ENCODE assay signal across 25 mouse cellular contexts in the genomic region with DNA sequence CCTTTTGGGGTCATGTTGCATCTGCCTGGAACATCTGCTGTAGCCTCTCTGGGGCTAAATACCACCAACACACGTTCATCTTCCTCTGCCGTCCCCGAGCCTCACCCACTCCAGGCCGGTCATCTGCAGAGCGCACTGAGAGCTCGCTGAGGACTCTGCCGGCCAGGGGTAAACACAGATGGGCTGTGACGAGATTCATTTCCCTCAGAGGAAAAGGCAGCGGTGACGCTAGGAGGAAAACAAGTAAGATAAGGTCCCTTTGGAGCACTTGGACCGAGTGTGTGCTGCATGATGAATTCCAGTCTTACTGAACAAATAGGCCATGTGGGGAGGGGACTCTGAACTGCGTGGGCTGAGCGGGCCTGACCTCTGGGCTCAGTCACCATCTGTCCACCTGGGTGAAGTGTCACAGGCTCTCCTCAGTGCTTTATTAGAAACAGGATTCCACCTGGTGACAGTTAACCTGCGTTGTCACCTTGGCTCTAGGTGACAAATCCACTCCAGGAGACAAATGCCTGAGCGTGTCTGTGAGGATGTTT.
DNase-seq lines count a peak whose midpoint lies in the region; ATAC-seq and TF ChIP-seq lines count a peak whose summit lies in the region.
"Had no signal": no experiment of that assay in that cellular context is flagged by ENCODE, and none has a peak within 500 bp of the region (broad histone marks: within the 10 kb centered on the region; RNA-seq: fewer than 3 reads in every experiment).

No protein-coding gene starts in this region.

- H3K4me1 ChIP-seq in forebrain, embryonic 10.5 days: peaks cover 23% of the 10 kb centered on the region
- peaks cover 6% of the 10 kb centered on the region; the same call in 1 of the 2 replicates for H3K4me1 ChIP-seq in forebrain, embryonic 14.5 days (ENCODE audit: control insufficient read depth, insufficient read depth, low read length)
- 0 out of 2 replicates have a peak, but pooled peaks cover 8% of the 10 kb centered on the region for H3K4me1 ChIP-seq in kidney, postnatal 0 days (replicated peaks; ENCODE audit: insufficient read depth, low read length)
- peaks cover 17% of the 10 kb centered on the region for H3K4me1 ChIP-seq in neural tube, embryonic 13.5 days (replicated peaks)
- peaks cover 7% of the 10 kb centered on the region for H3K4me1 ChIP-seq in neural tube, embryonic 15.5 days
- H3K4me1 ChIP-seq in liver, postnatal 0 days (ENCODE audit: insufficient read depth): peaks cover 6% of the 10 kb centered on the region; the same call in 1 of the 2 replicates
- H3K4me1 ChIP-seq: megakaryocyte, embryonic 14.5 days had no signal

- 79% methylated on average over 15 of the region's 15 CpGs for WGBS in forebrain, embryonic 10.5 days
- 91% methylated on average over 15 of the region's 15 CpGs for WGBS in forebrain, embryonic 14.5 days
- 37% methylated on average over 15 of the region's 15 CpGs for WGBS in kidney, postnatal 0 days
- 56% methylated on average over 15 of the region's 15 CpGs for WGBS in neural tube, embryonic 13.5 days
- WGBS in neural tube, embryonic 15.5 days: 66% methylated on average over 15 of the region's 15 CpGs
- 62% methylated on average over 15 of the region's 15 CpGs for WGBS in liver, postnatal 0 days (ENCODE audit: insufficient replicate concordance)

- no peak for TF ChIP-seq CTCF in kidney, postnatal 0 days (IDR thresholded peaks at IDR 0.05; ENCODE audit: low read depth)
- TF ChIP-seq CTCF in liver, postnatal 0 days (IDR thresholded peaks at IDR 0.05; ENCODE audit: low read depth): no peak

- H3K27me3 ChIP-seq in forebrain, embryonic 10.5 days (ENCODE audit: poor library complexity, severe bottlenecking): no peaks in the 10 kb centered on the region
- H3K27me3 ChIP-seq in forebrain, embryonic 14.5 days (replicated peaks; ENCODE audit: control insufficient read depth, insufficient read depth, low read length): no peaks in the 10 kb centered on the region
- H3K27me3 ChIP-seq in kidney, postnatal 0 days (ENCODE audit: insufficient read depth, low read length): no peaks in the 10 kb centered on the region
- H3K27me3 ChIP-seq in neural tube, embryonic 13.5 days: no peaks in the 10 kb centered on the region
- H3K27me3 ChIP-seq in neural tube, embryonic 15.5 days (replicated peaks): no peaks in the 10 kb centered on the region
- no peaks in the 10 kb centered on the region for H3K27me3 ChIP-seq in liver, postnatal 0 days (ENCODE audit: insufficient read depth, low read length)

- H3K27ac ChIP-seq in forebrain, embryonic 10.5 days: peak overlapping the region; percentile 8; the same call in 1 of the 2 replicates
- H3K27ac ChIP-seq in forebrain, embryonic 14.5 days (ENCODE audit: low read depth, low read length): no peak overlapping the region
- 0 out of 2 replicates have a peak overlapping the region, but pooled peaks have one; percentile 13 for H3K27ac ChIP-seq in kidney, postnatal 0 days
- H3K27ac ChIP-seq in neural tube, embryonic 13.5 days (replicated peaks): peak overlapping the region; percentile 13; the same call in 1 of the 2 replicates
- H3K27ac ChIP-seq in neural tube, embryonic 15.5 days (replicated peaks): no peak overlapping the region
- peak overlapping the region; percentile 44 for H3K27ac ChIP-seq in liver, postnatal 0 days (ENCODE audit: low read depth)
- H3K27ac ChIP-seq: hindbrain, postnatal 0 days; liver, embryonic 14.5 days; stomach, postnatal 0 days had no signal

- H3K36me3 ChIP-seq in forebrain, embryonic 10.5 days (replicated peaks): peaks cover 34% of the 10 kb centered on the region
- no peaks in the 10 kb centered on the region for H3K36me3 ChIP-seq in forebrain, embryonic 14.5 days (ENCODE audit: control insufficient read depth, insufficient read depth, low read length)
- no peaks in the 10 kb centered on the region for H3K36me3 ChIP-seq in kidney, postnatal 0 days (ENCODE audit: insufficient read depth, low read length)
- peaks cover 13% of the 10 kb centered on the region; the same call in 1 of the 2 replicates for H3K36me3 ChIP-seq in neural tube, embryonic 13.5 days
- no peaks in the 10 kb centered on the region for H3K36me3 ChIP-seq in neural tube, embryonic 15.5 days
- no peaks in the 10 kb centered on the region; the same call in 1 of the 2 replicates for H3K36me3 ChIP-seq in liver, postnatal 0 days (replicated peaks; ENCODE audit: insufficient read depth, low read length)

- H3K9me3 ChIP-seq in forebrain, embryonic 10.5 days: no peaks in the 10 kb centered on the region
- H3K9me3 ChIP-seq in forebrain, embryonic 14.5 days (replicated peaks; ENCODE audit: control insufficient read depth, low read length): no peaks in the 10 kb centered on the region
- H3K9me3 ChIP-seq in kidney, postnatal 0 days (replicated peaks; ENCODE audit: low read length): no peaks in the 10 kb centered on the region
- no peaks in the 10 kb centered on the region for H3K9me3 ChIP-seq in neural tube, embryonic 13.5 days
- H3K9me3 ChIP-seq in neural tube, embryonic 15.5 days (replicated peaks): no peaks in the 10 kb centered on the region
- H3K9me3 ChIP-seq in liver, postnatal 0 days (ENCODE audit: low read length): no peaks in the 10 kb centered on the region

- H3K9ac ChIP-seq in forebrain, embryonic 14.5 days (ENCODE audit: low read length): no peak overlapping the region
- H3K9ac ChIP-seq in kidney, postnatal 0 days (ENCODE audit: low read depth, low read length): no peak overlapping the region
- no peak overlapping the region for H3K9ac ChIP-seq in neural tube, embryonic 13.5 days
- no peak overlapping the region for H3K9ac ChIP-seq in neural tube, embryonic 15.5 days (replicated peaks)
- H3K9ac ChIP-seq in liver, postnatal 0 days (replicated peaks): no peak overlapping the region
- H3K9ac ChIP-seq: liver, embryonic 14.5 days had no signal

- DNase-seq in forebrain, embryonic 10.5 days (ENCODE audit: extremely low spot score, low spot score): no peak
- no peak for DNase-seq in forebrain, embryonic 14.5 days (ENCODE audit: low spot score)
- DNase-seq in kidney, postnatal 0 days (ENCODE audit: low spot score): peak; percentile 18
- DNase-seq in kidney, adult 18-20 months: no peak
- peak; percentile 27 for DNase-seq in liver, postnatal 0 days
- DNase-seq: adrenal gland, postnatal 10 days; cerebellum, postnatal 10 days; gastrocnemius, postnatal 25 days; kidney, postnatal 14 days; layer of hippocampus, adult 9-11 months; left cerebral cortex, postnatal 4 days; right cerebral cortex, adult 18-20 months had no signal

- no peak for TF ChIP-seq EP300 in liver, postnatal 0 days (IDR thresholded peaks at IDR 0.05; ENCODE audit: low read depth)

- H3K4me2 ChIP-seq in forebrain, embryonic 14.5 days (ENCODE audit: low read length): no peak overlapping the region
- H3K4me2 ChIP-seq in kidney, postnatal 0 days (ENCODE audit: low read length): no peak overlapping the region
- no peak overlapping the region for H3K4me2 ChIP-seq in neural tube, embryonic 13.5 days
- H3K4me2 ChIP-seq in neural tube, embryonic 15.5 days: no peak overlapping the region
- peak overlapping the region; percentile 32; the same call in 1 of the 2 replicates for H3K4me2 ChIP-seq in liver, postnatal 0 days (ENCODE audit: low read depth, low read length)

- no peak for ATAC-seq in forebrain, embryonic 14.5 days
- no peak for ATAC-seq in kidney, postnatal 0 days (replicated peaks; ENCODE audit: low FRiP score, low read depth)
- no peak for ATAC-seq in neural tube, embryonic 13.5 days (ENCODE audit: low read depth)
- no peak for ATAC-seq in neural tube, embryonic 15.5 days (ENCODE audit: low FRiP score)
- peak; percentile 85 for ATAC-seq in liver, postnatal 0 days
- no peak for ATAC-seq in granulocyte monocyte progenitor cell, adult 5-6 weeks (replicated peaks; ENCODE audit: poor library complexity, severe bottlenecking)
- ATAC-seq: activated CD4-positive, CD25-positive, alpha-beta regulatory T cell, adult 4 months; CD4-positive, CD25-positive, alpha-beta regulatory T cell, adult 4 months; forebrain, embryonic 16.5 days; hindbrain, postnatal 0 days; intestine, postnatal 0 days; midbrain, embryonic 16.5 days had no signal

- no peak overlapping the region for H3K4me3 ChIP-seq in forebrain, embryonic 10.5 days
- no peak overlapping the region for H3K4me3 ChIP-seq in forebrain, embryonic 14.5 days (ENCODE audit: low read depth, low read length)
- H3K4me3 ChIP-seq in kidney, postnatal 0 days (replicated peaks; ENCODE audit: low read depth, low read length): no peak overlapping the region
- H3K4me3 ChIP-seq in neural tube, embryonic 13.5 days: no peak overlapping the region
- no peak overlapping the region for H3K4me3 ChIP-seq in neural tube, embryonic 15.5 days (replicated peaks)
- no peak overlapping the region for H3K4me3 ChIP-seq in liver, postnatal 0 days (ENCODE audit: low read depth, low read length)
- H3K4me3 ChIP-seq: left cerebral cortex, adult 2 months; megakaryocyte, embryonic 14.5 days had no signal

Comparison
In these comparisons a context has a peak if more than half of its experiments do, and no peak if none do; other contexts are left out.
1. DNase-seq: peak in kidney, postnatal 0 days (single experiment) and liver, postnatal 0 days (single experiment); none in forebrain, embryonic 10.5 days (single experiment), forebrain, embryonic 14.5 days (single experiment) and kidney, adult 18-20 months (single experiment).
2. H3K27ac ChIP-seq: peak in forebrain, embryonic 10.5 days (single experiment), kidney, postnatal 0 days (single experiment), neural tube, embryonic 13.5 days (single experiment) and liver, postnatal 0 days (single experiment); none in forebrain, embryonic 14.5 days (single experiment) and neural tube, embryonic 15.5 days (single experiment).